22 mouse cellular contexts compared by ENCODE assay signal in genomic region chr4:7997575-7997953, GRCm38 (mm10).
DNase-seq lines count a peak whose midpoint lies in the region; ATAC-seq and TF ChIP-seq lines count a peak whose summit lies in the region.
"Had no signal": no experiment of that assay in that cellular context is flagged by ENCODE, and none has a peak within 500 bp of the region (broad histone marks: within the 10 kb centered on the region; RNA-seq: fewer than 3 reads in every experiment).

No protein-coding gene starts in this region.

- no peak overlapping the region for H3K4me2 ChIP-seq in midbrain, embryonic 11.5 days
- no peak overlapping the region for H3K4me2 ChIP-seq in midbrain, embryonic 15.5 days
- H3K4me2 ChIP-seq in forebrain, embryonic 16.5 days (ENCODE audit: low read length), result no peak overlapping the region
- H3K4me2 ChIP-seq: embryonic facial prominence, embryonic 15.5 days; heart, embryonic 13.5 days; hindbrain, embryonic 12.5 days; intestine, embryonic 15.5 days had no signal

- peak; percentile 55; the same call in 1 of the 2 replicates for ATAC-seq in midbrain, embryonic 11.5 days (ENCODE audit: low FRiP score)
- no peak for ATAC-seq in midbrain, embryonic 15.5 days (replicated peaks)
- ATAC-seq in forebrain, embryonic 16.5 days, result peak; percentile 79
- ATAC-seq: activated CD4-positive, CD25-positive, alpha-beta regulatory T cell, adult 4 months; intestine, embryonic 15.5 days; Patski had no signal

- no peak overlapping the region for H3K27ac ChIP-seq in midbrain, embryonic 11.5 days (ENCODE audit: low read depth, low read length)
- H3K27ac ChIP-seq in midbrain, embryonic 15.5 days, result no peak overlapping the region
- H3K27ac ChIP-seq in forebrain, embryonic 16.5 days (ENCODE audit: low read length), result no peak overlapping the region
- H3K27ac ChIP-seq: embryonic facial prominence, embryonic 15.5 days; heart, embryonic 13.5 days; hindbrain, embryonic 12.5 days; intestine, embryonic 15.5 days had no signal

- DNase-seq in embryo, embryonic 9.5 days (ENCODE audit: extremely low spot score), result peak; percentile 7
- DNase-seq in embryo, embryonic 10 days (ENCODE audit: low spot score), result no peak
- no peak for DNase-seq in midbrain, embryonic 11.5 days (ENCODE audit: low spot score, missing footprints)
- DNase-seq in brain, embryonic 14.5 days (ENCODE audit: low read depth), result peak; percentile 74
- DNase-seq in spleen, adult 12 weeks (ENCODE audit: low spot score), result no peak
- no peak for DNase-seq in adrenal gland, adult 2 months
- DNase-seq: adrenal gland, postnatal 25 days; cerebellum, adult 8-10 months; cerebellum, postnatal 14 days; gastrocnemius, postnatal 36 days; heart, adult 11 months; heart, postnatal 36 days; kidney, adult 18-20 months had no signal

- H3K4me1 ChIP-seq in midbrain, embryonic 11.5 days (ENCODE audit: control insufficient read depth, insufficient read depth, low read length), result peaks cover 3% of the 10 kb centered on the region; the same call in 1 of the 2 replicates
- no peaks in the 10 kb centered on the region for H3K4me1 ChIP-seq in midbrain, embryonic 15.5 days
- H3K4me1 ChIP-seq in forebrain, embryonic 16.5 days (replicated peaks; ENCODE audit: control insufficient read depth, insufficient read depth, low read length), result no peaks in the 10 kb centered on the region
- H3K4me1 ChIP-seq: embryonic facial prominence, embryonic 15.5 days; heart, embryonic 13.5 days; hindbrain, embryonic 12.5 days; intestine, embryonic 15.5 days had no signal

- H3K9ac ChIP-seq in midbrain, embryonic 11.5 days (ENCODE audit: low read length), result no peak overlapping the region
- H3K9ac ChIP-seq in midbrain, embryonic 15.5 days, result no peak overlapping the region
- no peak overlapping the region for H3K9ac ChIP-seq in forebrain, embryonic 16.5 days (replicated peaks; ENCODE audit: low read depth, low read length)
- H3K9ac ChIP-seq: embryonic facial prominence, embryonic 15.5 days; heart, embryonic 13.5 days; hindbrain, embryonic 12.5 days; intestine, embryonic 15.5 days had no signal

- no peak for TF ChIP-seq POLR2A in brain, embryonic 14.5 days (IDR thresholded peaks at IDR 0.05; ENCODE audit: borderline replicate concordance, extremely low read depth, insufficient read depth, insufficient read length, poor library complexity, severe bottlenecking)

- H3K27me3 ChIP-seq in midbrain, embryonic 11.5 days (ENCODE audit: control insufficient read depth, insufficient read depth, low read length), result no peaks in the 10 kb centered on the region
- H3K27me3 ChIP-seq in midbrain, embryonic 15.5 days (replicated peaks), result no peaks in the 10 kb centered on the region
- no peaks in the 10 kb centered on the region for H3K27me3 ChIP-seq in forebrain, embryonic 16.5 days (replicated peaks; ENCODE audit: control insufficient read depth, insufficient read depth, low read length)
- H3K27me3 ChIP-seq: embryonic facial prominence, embryonic 15.5 days; heart, embryonic 13.5 days; hindbrain, embryonic 12.5 days; intestine, embryonic 15.5 days had no signal

- no peaks in the 10 kb centered on the region for H3K36me3 ChIP-seq in midbrain, embryonic 11.5 days (ENCODE audit: control insufficient read depth, insufficient read depth, low read length)
- no peaks in the 10 kb centered on the region for H3K36me3 ChIP-seq in midbrain, embryonic 15.5 days (replicated peaks)
- no peaks in the 10 kb centered on the region for H3K36me3 ChIP-seq in forebrain, embryonic 16.5 days (ENCODE audit: control insufficient read depth, insufficient read depth)
- H3K36me3 ChIP-seq: embryonic facial prominence, embryonic 15.5 days; heart, embryonic 13.5 days; hindbrain, embryonic 12.5 days; intestine, embryonic 15.5 days had no signal

- H3K4me3 ChIP-seq in midbrain, embryonic 11.5 days (ENCODE audit: low read depth, low read length), result no peak overlapping the region
- no peak overlapping the region for H3K4me3 ChIP-seq in midbrain, embryonic 15.5 days
- H3K4me3 ChIP-seq in forebrain, embryonic 16.5 days (replicated peaks; ENCODE audit: low read length), result no peak overlapping the region
- H3K4me3 ChIP-seq: embryonic facial prominence, embryonic 15.5 days; erythroblast, embryonic 14.5 days; heart, embryonic 13.5 days; hindbrain, embryonic 12.5 days; intestine, embryonic 15.5 days had no signal

- TF ChIP-seq CTCF in brain, embryonic 14.5 days (IDR thresholded peaks at IDR 0.05; ENCODE audit: borderline replicate concordance, extremely low read depth, insufficient read depth, insufficient read length), result no peak

- no peaks in the 10 kb centered on the region for H3K9me3 ChIP-seq in midbrain, embryonic 11.5 days (ENCODE audit: control insufficient read depth, low read length)
- no peaks in the 10 kb centered on the region for H3K9me3 ChIP-seq in midbrain, embryonic 15.5 days
- no peaks in the 10 kb centered on the region for H3K9me3 ChIP-seq in forebrain, embryonic 16.5 days (ENCODE audit: control insufficient read depth, low read length)
- H3K9me3 ChIP-seq: embryonic facial prominence, embryonic 15.5 days; heart, embryonic 13.5 days; hindbrain, embryonic 12.5 days; intestine, embryonic 15.5 days had no signal

Comparison
In these comparisons a context has a peak if more than half of its experiments do, and no peak if none do; other contexts are left out.
1. DNase-seq: peak in embryo, embryonic 9.5 days (single experiment) and brain, embryonic 14.5 days (single experiment); none in embryo, embryonic 10 days (single experiment), midbrain, embryonic 11.5 days (single experiment), spleen, adult 12 weeks (single experiment) and adrenal gland, adult 2 months (single experiment).